Mouse (Mus musculus): ENCODE data around the gene Mxi1. TPM values are rescaled to one million over a fixed set of nuclear protein-coding genes. Genes with fewer than 3 reads are reported as not detected.
"Not testable (repeated sequence)": the region's sequence is repeated elsewhere in the genome, so short reads cannot be mapped to it uniquely, and the experiment has no call there.

Mxi1 gene
- polyA plus RNA-seq, 2 experiments: 16.5 to 27.7 TPM

GRCm38 (mm10) chr19:53391787-53392186, 81.5 kb downstream of the Mxi1 start:
- Histone ChIP-seq H3K9me3 (ENCODE audit: control insufficient read depth, low read length) (no peaks in the 10 kb centered on the region), H3K36me3 (replicated peaks; ENCODE audit: control insufficient read depth, insufficient read depth, low read depth) (peaks cover 22% of the 10 kb centered on the region), H3K9ac (replicated peaks) (no peak overlapping the region; the same call in 1 of the 2 replicates), H3K4me3 (ENCODE audit: insufficient read depth in 1 of 2, low read depth in 2 of 2, low read length in 2 of 2) (peak overlapping the region in 1 of 2 experiments; percentile 96; a peak in 2 of 4 replicates), H3K4me2 (ENCODE audit: low read depth) (peak overlapping the region; percentile 97), H3K27ac (peak overlapping the region; percentile 90; the same call in 1 of the 2 replicates), H3K27me3 (ENCODE audit: control insufficient read depth, insufficient read depth, low read length) (no peaks in the 10 kb centered on the region), H3K4me1 (replicated peaks; ENCODE audit: control insufficient read depth in 2 of 2, insufficient read depth in 2 of 2, low read length in 1 of 2) (peaks cover 9 to 18% of the 10 kb centered on the region in 2 experiments)
- no peak for ATAC-seq (ENCODE audit: insufficient read depth)
- 72% methylated on average over 5 of the region's 5 CpGs for WGBS (ENCODE audit: insufficient replicate concordance)
- DNase-seq (ENCODE audit: low read depth in 3 of 3, low spot score in 3 of 3): no peak
- TF ChIP-seq EP300 (IDR thresholded peaks at IDR 0.05; ENCODE audit: low read depth) (no peak), CTCF (IDR thresholded peaks at IDR 0.05; ENCODE audit: low read depth) (no peak)

- Histone ChIP-seq H3K9ac (replicated peaks) (no peak overlapping the region), H3K27ac (no peak overlapping the region), H3K9me3 (ENCODE audit: control insufficient read depth, low read length) (no peaks in the 10 kb centered on the region), H3K4me2 (ENCODE audit: low read depth) (no peak overlapping the region), H3K4me1 (replicated peaks; ENCODE audit: control insufficient read depth in 2 of 2, insufficient read depth in 2 of 2, low read length in 1 of 2) (peaks cover 9 to 18% of the 10 kb centered on the region in 2 experiments), H3K27me3 (ENCODE audit: control insufficient read depth, insufficient read depth, low read length) (no peaks in the 10 kb centered on the region), H3K36me3 (replicated peaks; ENCODE audit: control insufficient read depth, insufficient read depth, low read depth) (peaks cover 11% of the 10 kb centered on the region), H3K4me3 (ENCODE audit: insufficient read depth in 1 of 2, low read depth in 2 of 2, low read length in 2 of 2) (no peak overlapping the region)
- DNase-seq (ENCODE audit: low read depth in 3 of 3, low spot score in 3 of 3) (no peak), ATAC-seq (ENCODE audit: insufficient read depth) (no peak)
- TF ChIP-seq EP300 (IDR thresholded peaks at IDR 0.05; ENCODE audit: low read depth) (no peak), CTCF (IDR thresholded peaks at IDR 0.05; ENCODE audit: low read depth) (no peak)
- 51% methylated on average over 8 of the region's 8 CpGs for WGBS (ENCODE audit: insufficient replicate concordance)
These were observed 82.5 kb downstream of the Mxi1 start for GRCm38 (mm10) chr19:53392781-53393343.

- DNase-seq (ENCODE audit: low read depth in 3 of 3, low spot score in 3 of 3) (no peak), ATAC-seq (ENCODE audit: insufficient read depth) (no peak)
- TF ChIP-seq EP300 (IDR thresholded peaks at IDR 0.05; ENCODE audit: low read depth): no peak
- Histone ChIP-seq H3K4me3 (ENCODE audit: insufficient read depth in 1 of 2, low read depth in 2 of 2, low read length in 2 of 2) (no peak overlapping the region), H3K9me3 (ENCODE audit: control insufficient read depth, low read length) (no peaks in the 10 kb centered on the region), H3K27ac (no peak overlapping the region), H3K36me3 (replicated peaks; ENCODE audit: control insufficient read depth, insufficient read depth, low read depth) (peaks cover 4% of the 10 kb centered on the region), H3K27me3 (ENCODE audit: control insufficient read depth, insufficient read depth, low read length) (no peaks in the 10 kb centered on the region), H3K4me2 (ENCODE audit: low read depth) (no peak overlapping the region), H3K4me1 (replicated peaks; ENCODE audit: control insufficient read depth in 2 of 2, insufficient read depth in 2 of 2, low read length in 1 of 2) (peaks cover 9 to 18% of the 10 kb centered on the region in 2 experiments), H3K9ac (replicated peaks) (no peak overlapping the region)
These were observed 83.3 kb downstream of the Mxi1 start for GRCm38 (mm10) chr19:53393646-53394045.

- Histone ChIP-seq H3K4me2 (ENCODE audit: low read depth) (no peak overlapping the region), H3K9me3 (ENCODE audit: control insufficient read depth, low read length) (no peaks in the 10 kb centered on the region), H3K27ac (no peak overlapping the region), H3K4me1 (replicated peaks; ENCODE audit: control insufficient read depth in 2 of 2, insufficient read depth in 2 of 2, low read length in 1 of 2) (peaks cover 9 to 15% of the 10 kb centered on the region in 2 experiments), H3K27me3 (ENCODE audit: control insufficient read depth, insufficient read depth, low read length) (no peaks in the 10 kb centered on the region), H3K4me3 (ENCODE audit: insufficient read depth in 1 of 2, low read depth in 2 of 2, low read length in 2 of 2) (no peak overlapping the region), H3K36me3 (replicated peaks; ENCODE audit: control insufficient read depth, insufficient read depth, low read depth) (no peaks in the 10 kb centered on the region), H3K9ac (replicated peaks) (no peak overlapping the region)
- TF ChIP-seq CTCF (IDR thresholded peaks at IDR 0.05; ENCODE audit: low read depth) (peak; percentile 68), EP300 (IDR thresholded peaks at IDR 0.05; ENCODE audit: low read depth) (no peak)
- no peak for ATAC-seq (ENCODE audit: insufficient read depth)
- 8% methylated on average over 7 of the region's 7 CpGs for WGBS (ENCODE audit: insufficient replicate concordance)
- peak; percentile 43 to 56 (median 51) for DNase-seq (ENCODE audit: low read depth in 3 of 3, low spot score in 3 of 3)
These were observed 84.2 kb downstream of the Mxi1 start for GRCm38 (mm10) chr19:53394552-53394951.

- not testable (repeated sequence) for H3K4me3 ChIP-seq (ENCODE audit: insufficient read depth in 1 of 2, low read depth in 2 of 2, low read length in 2 of 2); ATAC-seq (ENCODE audit: insufficient read depth); H3K4me2 ChIP-seq (ENCODE audit: low read depth); H3K36me3 ChIP-seq (replicated peaks; ENCODE audit: control insufficient read depth, insufficient read depth, low read depth); DNase-seq (ENCODE audit: low read depth in 3 of 3, low spot score in 3 of 3); H3K27ac ChIP-seq; H3K9ac ChIP-seq (replicated peaks); H3K27me3 ChIP-seq (ENCODE audit: control insufficient read depth, insufficient read depth, low read length); H3K9me3 ChIP-seq (ENCODE audit: control insufficient read depth, low read length)
- H3K4me1 ChIP-seq (replicated peaks; ENCODE audit: control insufficient read depth in 2 of 2, insufficient read depth in 2 of 2, low read length in 1 of 2): peaks cover 9 to 15% of the 10 kb centered on the region in 2 experiments
- WGBS (ENCODE audit: insufficient replicate concordance): 56% methylated on average over 3 of the region's 3 CpGs
These were observed 84.6 kb downstream of the Mxi1 start for GRCm38 (mm10) chr19:53394956-53395355.

- not testable (repeated sequence) for H3K9me3 ChIP-seq (ENCODE audit: control insufficient read depth, low read length); DNase-seq (ENCODE audit: low read depth in 3 of 3, low spot score in 3 of 3); ATAC-seq (ENCODE audit: insufficient read depth); H3K9ac ChIP-seq (replicated peaks); H3K4me2 ChIP-seq (ENCODE audit: low read depth); H3K36me3 ChIP-seq (replicated peaks; ENCODE audit: control insufficient read depth, insufficient read depth, low read depth); H3K27ac ChIP-seq; H3K27me3 ChIP-seq (ENCODE audit: control insufficient read depth, insufficient read depth, low read length); H3K4me3 ChIP-seq (ENCODE audit: insufficient read depth in 1 of 2, low read depth in 2 of 2, low read length in 2 of 2)
- WGBS (ENCODE audit: insufficient replicate concordance): 46% methylated on average over 5 of the region's 5 CpGs
- H3K4me1 ChIP-seq (replicated peaks; ENCODE audit: control insufficient read depth in 2 of 2, insufficient read depth in 2 of 2, low read length in 1 of 2): peaks cover 9 to 15% of the 10 kb centered on the region in 2 experiments
These were observed 85.5 kb downstream of the Mxi1 start for GRCm38 (mm10) chr19:53395805-53396204.

Measured in liver, embryonic 14.5 days (tissue).